Mouse (Mus musculus) v-Abl transformed pro-B cells (cell line): ENCODE results near the gene Chst3.
"Not testable (repeated sequence)": the region's sequence is repeated elsewhere in the genome, so short reads cannot be mapped to it uniquely, and the experiment has no call there.

Source experiments
- in situ Hi-C, 2 experiments: fragments of 400-800 bp; cut with MboI; formaldehyde crosslinking; loops; one replicate each; pipeline ENCODE4 v1.15.1; 2025; ENCODE audit not compliant: unreplicated experiment in 2 of 2

The Chst3 gene

DNA sequence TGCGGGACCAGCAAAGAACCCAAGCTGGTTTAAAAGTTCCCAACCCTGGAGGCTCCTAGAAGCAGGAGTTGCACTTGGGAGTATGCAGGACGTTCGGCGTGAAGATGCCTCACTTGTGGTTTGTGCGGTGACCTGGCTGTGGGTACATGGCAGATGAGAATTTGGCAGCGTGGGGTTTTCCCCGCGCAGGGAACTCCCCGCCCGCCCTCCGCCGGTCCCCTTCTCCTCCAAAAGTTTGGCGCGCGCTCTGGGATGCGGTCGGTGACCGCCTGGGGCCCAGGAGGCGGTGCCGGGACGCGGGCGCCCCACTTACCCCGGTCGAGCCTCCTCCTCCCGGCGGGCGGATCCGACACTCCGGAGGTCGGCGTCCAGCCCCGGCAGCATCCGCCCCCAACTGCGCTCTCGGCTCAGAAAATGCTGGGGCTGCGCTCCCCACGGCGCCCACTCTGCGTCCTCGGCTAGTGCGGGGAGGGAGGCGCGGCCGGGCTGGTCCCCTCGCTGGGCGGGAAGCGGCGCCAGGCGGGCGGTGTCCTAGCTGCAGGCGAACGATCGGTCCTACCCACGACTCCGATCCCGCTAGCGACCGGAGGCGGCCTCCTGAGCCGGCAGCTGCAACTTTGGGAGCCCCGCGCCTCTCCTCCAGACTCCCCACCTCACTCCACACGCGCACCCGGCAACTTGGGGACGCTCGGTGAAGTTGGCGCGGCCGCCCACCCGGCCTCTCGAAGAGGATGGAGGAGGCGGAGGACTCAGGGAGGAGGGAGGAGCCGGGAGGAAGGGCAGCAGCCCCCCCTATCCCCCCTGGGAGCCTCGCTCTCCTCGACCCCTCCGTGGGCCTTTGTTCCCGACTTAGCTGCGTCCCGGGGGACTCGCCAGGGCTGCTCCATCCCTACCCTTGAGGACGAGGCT is at the start of gene Chst3:
Chst3 (minus strand) TSS at position 670 of the 909 bp plus-strand sequence.
- in situ Hi-C loops: loop anchor here in 1 of 2 experiments (5.0 kb wide), 1 partner anchor 62 kb away; no protein-coding TSS in a partner anchor

DNA sequence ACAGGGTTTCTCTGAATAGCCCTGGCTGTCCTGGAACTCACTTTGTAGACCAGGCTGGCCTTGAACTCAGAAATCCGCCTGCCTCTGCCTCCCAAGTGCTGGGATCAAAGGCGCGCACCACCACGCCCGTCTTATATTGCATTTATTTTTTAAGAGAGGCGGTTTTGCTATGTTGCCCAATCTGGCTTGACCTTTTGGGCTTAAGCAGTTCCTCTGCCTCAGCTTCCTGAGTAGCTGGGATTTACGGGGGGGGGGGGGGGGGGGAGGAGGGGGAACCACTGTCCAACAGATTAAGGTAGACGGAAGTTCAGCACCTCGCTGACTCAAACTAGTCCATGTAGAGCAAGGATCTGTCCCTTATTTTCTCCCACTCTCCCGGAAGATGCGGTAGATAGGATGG is 49.7 kb upstream of the Chst3 start:
- in situ Hi-C loops: no loop called here

DNA sequence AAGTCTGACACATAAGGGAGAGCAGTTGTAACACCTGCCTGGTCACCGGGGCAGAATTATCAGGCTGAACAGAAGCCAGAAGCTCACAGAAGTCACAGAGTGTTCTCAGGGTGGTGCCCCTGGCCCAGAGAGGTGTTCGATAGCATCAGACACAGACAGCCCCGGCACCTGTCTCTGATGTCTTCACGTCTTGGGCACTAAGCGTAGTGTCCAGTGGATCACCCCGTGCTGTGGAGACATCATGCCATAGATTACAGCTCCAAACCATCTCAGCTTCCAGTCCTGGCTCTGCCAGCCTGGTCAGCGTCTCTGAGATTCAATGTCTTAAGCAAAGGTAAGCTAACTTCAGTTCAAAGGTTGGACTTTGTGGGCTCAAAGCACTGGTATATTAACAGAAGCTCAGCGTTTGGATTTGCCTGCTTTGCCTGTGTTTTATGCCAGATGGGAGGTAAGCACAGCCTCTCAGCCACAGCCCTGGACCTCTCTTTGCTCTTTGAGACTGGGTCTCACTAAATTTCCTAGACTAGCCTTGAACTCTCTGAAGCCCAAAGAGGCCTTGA is 47.9 kb upstream of the Chst3 start:
- in situ Hi-C loops: no loop called here

DNA sequence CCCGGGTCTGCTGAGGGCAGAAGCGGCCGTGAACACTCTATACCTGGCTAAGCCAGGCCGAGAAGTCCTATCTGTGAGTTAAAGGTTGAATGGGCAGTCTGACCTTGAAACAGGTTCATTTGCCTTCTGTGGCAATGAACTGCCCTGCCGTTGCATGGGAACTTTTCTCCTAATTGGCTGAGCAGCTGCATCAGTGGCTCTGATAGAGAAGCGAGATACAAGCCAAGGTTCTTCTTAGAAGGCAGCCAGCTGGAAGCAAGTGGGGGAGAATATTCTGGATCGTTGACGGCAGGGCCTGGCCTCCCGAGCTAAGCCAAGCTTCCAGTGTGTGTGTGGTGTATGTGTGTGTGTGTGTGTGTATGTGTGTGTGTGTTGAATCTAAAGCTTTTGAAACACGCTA is 46.2 kb upstream of the Chst3 start:
- in situ Hi-C loops: no loop called here

DNA sequence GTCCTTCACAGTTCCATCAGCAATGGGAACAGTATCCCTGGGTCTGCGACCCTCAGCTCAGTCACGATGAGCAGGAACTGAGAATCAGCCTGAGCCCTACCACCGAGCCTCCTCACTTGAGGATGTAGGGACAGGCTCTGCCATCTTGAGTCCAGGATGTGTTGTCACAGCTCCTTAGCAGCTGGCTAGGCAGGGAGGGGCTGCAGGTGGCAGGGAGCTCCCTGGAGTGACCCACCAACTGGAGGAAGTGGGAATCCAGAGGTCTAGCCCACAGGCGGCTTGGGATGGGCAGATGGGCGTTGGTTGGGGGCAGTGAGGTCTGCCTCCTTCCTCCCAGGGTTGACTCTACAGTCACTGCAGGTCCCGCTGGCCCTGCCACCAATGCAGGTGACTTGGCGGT is 44.3 kb upstream of the Chst3 start:
- in situ Hi-C loops: no loop called here

DNA sequence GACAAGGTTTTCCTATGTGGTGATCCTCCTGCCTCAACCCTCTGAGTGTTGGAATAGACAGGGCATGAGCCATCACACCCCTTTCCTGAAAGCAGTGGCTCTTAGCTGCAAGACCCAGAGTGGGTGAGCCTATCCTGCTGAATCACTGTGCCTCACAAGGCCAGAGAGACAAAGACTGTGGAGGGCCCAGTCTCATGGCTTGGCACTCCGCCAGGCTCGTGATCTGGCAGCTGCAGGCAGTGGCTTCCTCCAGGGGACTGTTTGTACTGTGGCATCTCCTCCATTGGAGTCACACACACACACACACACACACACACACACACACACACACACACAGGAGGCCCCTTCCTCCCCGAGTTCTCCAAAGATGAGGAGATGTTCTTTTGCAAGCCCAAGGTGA is 43.3 kb upstream of the Chst3 start:
- in situ Hi-C loops: no loop called here

DNA sequence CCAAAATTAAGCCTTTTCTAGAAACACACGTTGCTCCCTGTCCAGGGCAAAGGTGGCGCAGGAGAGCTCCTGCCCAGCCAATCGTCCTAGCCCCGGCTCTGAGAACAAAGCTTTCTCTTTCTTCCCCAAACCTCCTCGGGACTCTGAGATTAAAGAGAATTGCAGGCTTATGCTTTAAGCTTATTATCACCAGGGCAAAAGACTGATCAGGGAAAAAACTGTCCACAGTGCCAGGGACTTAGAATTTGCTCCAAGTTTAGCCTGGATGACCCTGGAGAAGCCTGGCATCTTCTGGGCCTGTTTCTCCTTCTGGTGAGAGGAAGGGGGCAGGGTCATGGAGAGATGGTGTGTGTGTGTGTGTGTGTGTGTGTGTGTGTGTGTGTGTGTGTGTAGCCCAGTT is 42.5 kb upstream of the Chst3 start:
- in situ Hi-C loops: no loop called here

DNA sequence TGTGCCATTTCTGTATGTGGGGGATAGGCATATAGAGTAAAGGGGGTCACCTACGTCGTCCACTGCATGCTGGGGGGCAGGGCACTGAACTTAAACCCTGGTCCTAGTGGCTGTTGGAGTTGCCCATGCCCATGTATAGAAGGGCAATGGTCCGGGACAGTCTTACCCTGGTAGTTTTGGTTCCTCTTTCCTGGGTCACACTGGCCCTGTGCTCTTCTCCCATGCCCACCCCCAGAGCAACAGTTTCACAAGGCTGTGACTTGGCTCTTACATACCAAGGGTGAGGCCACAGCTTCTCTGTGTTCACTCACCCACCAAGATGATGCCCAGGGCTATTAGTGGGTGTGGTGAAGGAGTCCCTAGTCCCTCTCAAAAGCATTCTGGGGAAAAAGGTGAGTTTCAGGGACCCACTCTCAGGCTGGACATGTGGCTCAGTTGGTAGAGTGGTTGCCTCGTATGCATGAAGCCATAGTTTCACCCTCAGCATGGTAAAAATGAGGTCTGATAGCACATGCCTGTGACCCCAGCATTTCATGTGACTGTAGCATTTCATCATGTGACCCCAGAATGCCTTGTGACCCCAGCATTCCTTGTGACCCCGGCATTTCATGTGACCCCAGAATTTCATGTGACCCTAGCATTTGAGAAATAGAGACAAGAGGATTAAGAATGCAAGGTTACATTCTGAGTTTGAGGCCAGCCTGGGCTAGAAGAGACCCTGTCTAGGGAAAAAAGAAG is 41.7 kb upstream of the Chst3 start:
- in situ Hi-C loops: no loop called here

DNA sequence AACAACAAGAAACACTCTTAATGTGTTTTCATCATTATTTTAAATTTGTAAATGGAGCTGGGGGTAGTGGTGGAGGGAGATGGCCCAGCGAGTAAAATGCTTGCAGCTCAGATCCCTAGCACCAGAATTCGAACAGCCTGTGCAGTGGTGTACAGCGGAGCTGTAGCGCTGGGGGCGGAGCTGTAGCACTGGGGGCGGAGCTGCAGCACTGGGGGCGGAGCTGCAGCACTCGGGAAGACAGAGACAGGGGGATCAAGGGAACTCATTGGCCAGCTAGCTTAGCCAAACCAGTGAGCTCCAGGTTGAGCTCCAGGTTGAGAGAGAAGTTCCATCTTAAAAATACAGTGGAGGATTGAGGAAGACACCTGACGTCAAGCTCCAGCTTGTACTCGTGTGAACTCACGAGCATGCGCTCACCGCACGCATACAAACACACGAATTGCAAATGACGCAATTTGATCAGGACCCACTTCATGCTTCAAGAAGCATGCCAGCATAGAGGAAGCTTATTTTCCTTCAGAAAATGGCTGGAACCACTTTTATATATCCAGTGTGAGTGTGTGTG is 38.3 kb upstream of the Chst3 start:
- in situ Hi-C loops: no loop called here

DNA sequence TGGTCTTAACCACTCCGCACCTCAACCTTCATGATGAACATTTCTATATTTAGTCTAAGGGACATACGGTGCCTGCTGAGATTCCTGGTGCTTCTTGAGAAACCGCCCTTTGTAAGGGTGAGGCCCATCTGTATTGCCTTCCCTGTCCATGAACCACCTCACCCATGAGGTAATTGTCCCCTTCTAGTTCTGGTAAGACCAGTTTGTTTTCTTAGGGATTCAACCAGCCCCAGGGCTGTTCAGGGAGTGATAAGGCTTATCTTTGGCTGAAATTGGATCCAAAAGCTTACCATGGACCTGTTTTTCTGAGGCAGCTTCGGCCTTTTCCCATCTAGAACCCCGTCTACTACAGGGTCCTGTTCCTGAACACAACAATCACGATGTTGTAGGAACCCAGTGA is 37.0 kb upstream of the Chst3 start:
- in situ Hi-C loops: no loop called here

DNA sequence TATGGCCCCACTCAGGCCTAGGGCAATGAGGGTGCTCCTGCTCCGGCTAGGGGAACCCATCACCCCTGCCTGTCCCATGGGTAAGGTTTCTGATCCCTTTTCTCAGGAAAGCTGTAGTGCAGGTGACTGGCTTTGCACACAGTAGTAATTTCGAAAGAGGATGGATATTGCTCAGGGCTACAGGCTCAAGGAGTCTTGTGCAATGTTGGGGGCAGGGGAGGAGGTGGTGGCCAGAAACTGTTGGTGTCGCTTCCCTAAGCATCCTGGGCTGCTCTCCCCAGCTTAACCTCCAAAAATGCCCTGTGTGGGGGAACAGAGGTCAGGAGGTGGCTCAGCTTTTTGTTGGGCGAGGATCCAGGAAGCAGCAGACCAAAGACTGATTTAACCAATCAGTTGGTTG is 33.5 kb upstream of the Chst3 start:
- in situ Hi-C loops: loop anchor here (5.0 kb wide), 4 partner anchors 35 to 145 kb away; partner anchors contain the start of genes Gm17455 (in 1 of the 2) and Vsir (in 1 of the 2)

DNA sequence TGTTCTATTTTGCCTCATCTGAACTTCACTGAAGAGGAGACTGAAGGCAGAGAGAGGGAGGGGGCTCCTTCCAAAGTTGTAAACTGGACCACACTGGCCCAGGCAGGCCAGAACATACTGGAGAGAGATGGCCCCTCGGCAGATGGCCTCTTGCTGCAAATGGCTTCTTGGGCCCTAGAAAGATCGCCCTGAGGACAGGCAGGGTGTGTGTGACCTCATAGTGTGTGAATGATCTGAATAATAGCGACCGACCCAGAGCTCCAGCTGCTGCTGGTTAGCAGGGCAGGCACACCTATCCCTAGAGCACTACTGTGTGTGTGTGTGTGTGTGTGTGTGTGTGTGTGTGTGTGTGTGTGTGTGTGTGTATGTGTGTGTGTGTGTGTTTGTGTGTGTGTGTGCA is 33.1 kb upstream of the Chst3 start:
- in situ Hi-C loops: loop anchor here (5.0 kb wide), 4 partner anchors 35 to 145 kb away; partner anchors contain the start of genes Gm17455 (in 1 of the 2) and Vsir (in 1 of the 2)

DNA sequence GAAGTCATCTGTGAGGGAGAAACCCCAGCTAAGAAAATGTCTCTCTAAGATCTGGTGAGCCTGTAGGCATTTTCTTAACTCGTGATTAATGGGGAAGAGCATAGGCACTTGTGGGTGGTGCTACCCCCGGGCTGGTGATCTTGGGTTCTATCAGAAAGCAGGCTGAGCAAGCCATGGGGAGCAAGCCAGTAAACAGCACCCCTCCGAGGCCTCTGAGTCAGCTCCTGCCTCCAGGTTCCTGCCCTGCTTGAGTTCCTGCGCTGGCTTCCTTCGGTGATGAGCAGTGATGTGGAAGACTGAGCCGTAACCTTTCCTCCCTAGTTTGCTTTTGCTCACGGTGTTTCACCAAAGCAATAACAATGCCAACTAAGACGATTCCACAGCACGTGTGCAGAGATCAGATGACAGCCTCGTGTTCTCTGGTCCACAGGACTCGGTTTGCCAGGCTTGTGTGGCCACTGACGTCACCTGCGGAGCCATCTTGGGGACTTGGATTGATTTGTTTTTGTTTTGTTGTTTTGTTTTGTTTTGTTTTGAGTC is 31.4 kb upstream of the Chst3 start:
- in situ Hi-C loops: loop anchor here (5.0 kb wide), 4 partner anchors 37 to 147 kb away; partner anchors contain the start of genes Gm17455 (in 1 of the 2) and Vsir (in 1 of the 2)

DNA sequence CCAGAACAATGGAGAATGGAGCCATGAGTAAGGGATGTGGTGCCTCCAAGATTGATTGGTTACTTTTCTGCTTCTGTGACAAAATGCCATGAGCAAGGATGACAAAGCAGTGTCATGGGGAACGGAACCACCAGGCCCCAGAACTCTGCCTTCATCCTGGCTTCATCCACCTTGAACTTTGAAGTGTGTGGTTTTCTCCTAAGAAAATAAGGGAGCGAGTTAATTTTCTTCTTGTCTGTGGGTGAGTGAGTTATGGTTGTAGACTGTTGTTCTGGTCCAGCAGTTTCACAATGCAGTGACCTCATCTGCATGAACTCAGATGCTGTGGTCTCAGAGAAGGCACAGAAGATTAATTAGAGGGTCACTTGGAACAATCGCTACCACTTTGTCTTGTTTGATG is 29.3 kb upstream of the Chst3 start:
- in situ Hi-C loops: not testable (repeated sequence)

DNA sequence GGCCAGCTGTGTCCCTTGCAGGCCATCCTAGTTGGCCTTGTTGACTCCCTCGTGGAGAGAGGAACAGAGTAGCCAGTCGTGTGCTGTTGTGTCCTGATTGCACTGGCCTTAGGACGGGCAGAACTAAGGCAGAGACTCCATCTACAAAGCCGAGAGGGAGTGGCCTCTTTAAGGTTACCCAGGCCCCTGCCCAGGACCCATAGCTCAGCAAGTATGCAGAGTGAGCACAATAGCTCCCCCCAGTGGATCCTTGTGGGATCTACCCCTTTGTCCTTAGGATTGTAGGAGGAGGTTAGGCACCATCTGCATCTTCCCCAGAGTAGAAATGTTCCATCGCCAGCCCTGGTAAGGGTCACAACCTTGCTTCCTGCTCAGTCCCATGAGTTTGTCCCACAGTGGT is 27.5 kb upstream of the Chst3 start:
- in situ Hi-C loops: no loop called here

DNA sequence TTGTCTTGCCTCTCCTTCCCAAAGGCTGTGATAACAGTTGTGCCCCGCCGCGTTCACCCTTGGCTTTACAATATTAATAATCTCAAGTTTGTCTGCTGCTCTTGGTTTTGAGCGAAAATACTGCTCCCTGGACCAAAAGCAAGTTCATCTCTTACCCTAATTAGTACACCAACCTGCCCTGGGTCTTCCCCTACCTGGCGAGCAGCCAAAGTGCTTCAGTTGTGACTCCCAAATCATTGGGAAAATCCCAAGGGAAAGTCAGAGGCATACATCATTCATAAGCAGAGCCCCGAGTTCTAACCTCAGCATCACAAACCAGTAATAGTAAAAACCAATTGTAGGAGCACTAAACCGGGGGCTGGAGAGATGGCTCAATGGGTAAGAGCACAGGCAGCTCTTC is 26.6 kb upstream of the Chst3 start:
- in situ Hi-C loops: no loop called here

DNA sequence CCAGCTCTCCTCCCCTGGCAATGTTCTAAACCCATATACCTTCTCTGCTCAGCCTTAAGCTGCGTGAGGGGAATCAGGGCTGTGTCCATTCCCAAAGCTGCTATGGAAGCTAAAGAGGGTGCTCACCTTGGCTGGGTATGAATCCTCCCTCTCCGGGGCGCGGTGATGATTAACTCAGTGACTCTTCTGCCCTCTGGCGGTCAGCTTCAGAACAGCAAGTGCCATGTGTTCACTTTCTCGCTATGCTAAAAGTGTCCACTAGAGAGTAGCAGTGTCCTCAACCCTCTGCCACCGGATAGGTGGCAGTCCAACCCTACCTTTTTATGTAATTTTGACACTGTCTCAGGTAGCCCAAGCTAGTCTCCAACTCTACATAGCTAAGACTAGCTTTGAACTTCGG is 26.0 kb upstream of the Chst3 start:
- in situ Hi-C loops: no loop called here

DNA sequence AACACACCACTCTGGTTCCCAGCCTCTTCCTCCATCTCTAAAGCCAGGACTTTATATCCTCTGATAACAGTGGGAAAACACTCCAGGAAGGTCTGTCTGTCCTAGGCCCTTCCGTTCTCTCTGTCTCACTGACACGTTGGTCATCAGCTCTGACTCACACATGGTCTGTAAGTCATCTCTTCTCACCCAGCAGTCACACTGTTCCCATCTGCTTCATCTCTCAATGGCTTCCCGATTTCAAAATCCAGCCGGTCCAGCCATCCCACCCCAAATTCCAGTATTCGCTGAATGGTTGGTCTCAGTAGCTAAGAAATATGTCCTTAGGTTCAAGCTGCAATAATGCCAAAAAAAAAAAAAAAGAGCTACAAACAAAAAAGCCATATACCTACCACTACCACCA is 24.9 kb upstream of the Chst3 start:
- in situ Hi-C loops: no loop called here

DNA sequence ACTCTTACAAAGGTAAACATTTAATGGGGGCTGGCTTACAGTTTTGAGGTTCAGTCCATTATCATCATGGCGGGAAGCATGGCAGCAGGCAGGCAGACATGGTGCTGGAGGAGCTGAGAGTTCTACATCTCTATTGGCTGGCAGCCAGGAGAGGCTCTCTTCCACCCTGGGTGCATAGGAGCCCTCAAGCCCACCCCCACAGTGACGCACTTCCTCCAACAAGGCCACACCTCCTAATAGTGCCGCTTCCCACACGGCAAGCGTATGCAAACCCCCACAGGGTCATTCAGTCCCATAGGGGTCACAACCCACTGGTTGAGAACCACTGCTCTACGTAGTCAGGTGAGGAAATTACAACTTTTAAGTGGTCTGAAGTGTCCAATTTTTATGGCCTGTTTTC is 21.4 kb upstream of the Chst3 start:
- in situ Hi-C loops: no loop called here

DNA sequence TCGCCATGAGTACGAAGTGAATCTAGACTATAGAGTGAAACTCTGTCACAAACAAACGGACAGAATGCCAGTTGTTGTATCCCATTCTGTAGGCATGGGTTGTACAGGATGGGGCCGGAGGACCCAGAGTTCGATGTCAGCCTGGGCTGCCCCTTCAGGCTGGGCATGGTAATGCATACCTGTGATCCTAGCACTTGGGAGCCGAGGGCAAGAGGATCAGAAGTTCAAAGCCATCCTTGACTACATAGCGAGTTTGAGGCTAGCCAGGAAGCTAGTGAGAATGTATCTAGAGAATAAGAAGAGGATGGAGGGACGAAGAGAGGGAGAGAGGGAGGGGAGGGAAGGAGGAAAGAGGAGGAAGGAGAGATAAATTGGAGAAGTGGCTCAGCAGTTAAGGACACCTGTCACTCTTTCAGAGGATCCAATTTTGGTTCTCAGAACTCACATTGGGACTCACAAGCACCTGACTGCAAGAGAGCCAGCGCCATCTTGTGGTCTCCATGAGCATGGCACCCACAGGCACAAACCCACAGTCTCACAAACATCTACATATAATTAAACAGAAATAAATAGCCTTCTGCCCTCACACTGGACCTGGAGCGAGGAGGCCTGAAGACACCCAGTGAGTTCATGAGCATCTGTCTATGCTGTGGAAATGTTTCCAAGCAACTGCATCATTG is 18.6 kb upstream of the Chst3 start:
- in situ Hi-C loops: loop anchor here (5.0 kb wide), 4 partner anchors 90 to 350 kb away; no protein-coding TSS in a partner anchor
